Mouse (Mus musculus) left cerebral cortex, postnatal 4 days (tissue): Measurements from ENCODE around the gene 2610001J05Rik. TPM values are rescaled to one million over a fixed set of nuclear protein-coding genes. Genes with fewer than 3 reads are reported as not detected.
A peak's percentile ranks its signal among the peaks of the same experiment; 100 is the strongest.

Source experiments
- DNase-seq: peaks from one replicate; pipeline ENCODE4 v3.0.0-alpha.2; 2022
- intact Hi-C: fragments of 180-260 bp; cut with DNase I; formaldehyde crosslinking; loops from one replicate; pipeline ENCODE4 v1.15.1; 2025
- total RNA-seq, 2 experiments: library from RNA; stranded (reverse); gene quantifications; 2 replicates each; pipeline ENCODE4 v1.2.3; 2021

Gene 2610001J05Rik
- total RNA-seq, 2 experiments from 2014 or later, result 56.7 to 62.7 TPM

DNA sequence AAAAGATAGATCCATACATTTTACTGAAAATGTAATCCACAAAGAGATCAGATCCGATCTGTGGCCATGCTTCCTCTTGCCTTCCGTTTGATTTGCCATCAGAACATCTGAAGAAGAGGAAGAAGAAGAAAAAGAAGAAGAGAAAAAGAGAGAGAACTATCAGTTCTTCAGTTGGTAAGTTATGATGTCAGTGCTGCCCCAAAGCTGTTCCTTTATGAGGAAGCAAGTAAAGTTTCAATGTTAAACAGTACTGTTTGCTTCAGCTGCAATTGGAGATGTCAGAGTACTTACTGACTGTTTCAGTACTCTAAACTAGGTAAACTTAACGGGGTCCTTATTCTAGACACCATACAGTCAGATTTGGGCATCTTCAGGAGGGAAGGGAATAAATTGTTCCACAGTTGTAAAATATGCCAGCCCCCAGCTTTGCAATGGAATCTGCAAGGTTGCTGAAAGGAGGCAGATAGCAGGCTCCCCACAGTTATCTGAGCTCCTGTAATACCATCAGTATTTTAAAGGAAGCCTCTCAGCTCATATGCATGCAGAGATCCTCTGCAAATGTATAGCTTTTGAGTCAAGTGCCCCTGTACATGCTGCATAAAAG, 34.2 kb downstream of the 2610001J05Rik start:
- intact Hi-C loops, result loop anchor here (10.0 kb wide), 3 partner anchors 162 to 668 kb away; partner anchors contain the start of genes Bmt2 and Tmem168
- no peak for DNase-seq

DNA sequence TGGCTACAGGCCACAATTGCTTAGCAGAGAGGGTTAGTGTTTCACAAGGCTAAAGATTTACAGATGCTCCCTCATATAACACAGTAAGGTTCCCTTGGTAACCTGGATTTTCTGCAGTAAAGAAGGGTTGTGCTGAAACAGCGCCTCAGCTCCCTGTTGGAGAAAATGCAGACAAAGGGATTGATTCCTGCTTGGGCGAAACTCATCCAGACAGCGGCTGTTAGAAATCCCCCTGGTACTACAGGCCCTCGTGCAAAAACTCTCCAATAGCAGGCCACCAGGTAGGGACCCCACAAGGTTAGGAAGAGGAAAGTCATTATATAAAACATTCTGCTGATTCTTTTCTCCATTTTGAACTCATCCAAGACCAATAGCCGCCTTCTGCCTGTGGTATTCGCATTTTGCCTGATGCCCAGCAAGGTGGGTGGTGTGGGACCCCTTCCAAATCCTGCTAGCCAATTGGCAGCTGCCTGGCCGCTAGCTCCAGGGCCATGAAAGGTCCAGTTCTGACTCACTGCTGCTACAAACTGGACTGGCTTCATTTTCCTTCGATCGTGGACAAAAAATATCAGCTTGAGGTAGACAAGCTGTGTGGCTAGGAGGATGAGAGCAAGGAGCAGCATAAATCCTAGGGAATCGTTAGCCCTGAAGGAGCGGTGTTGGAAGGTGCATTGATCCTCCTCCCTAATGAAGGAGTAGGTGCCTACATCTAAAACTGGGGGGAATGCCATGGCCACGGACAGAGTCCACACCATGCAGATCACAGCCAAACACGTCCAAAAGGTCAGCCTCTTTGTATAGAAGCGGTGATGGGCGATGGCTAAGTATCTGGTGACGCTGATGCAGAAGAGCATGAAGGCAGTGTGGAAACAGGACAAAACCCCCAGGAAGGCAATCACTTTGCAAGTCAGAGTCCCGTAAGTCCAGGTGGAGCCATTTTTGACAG, 35.3 kb downstream of the 2610001J05Rik start:
- intact Hi-C loops, result loop anchor here (10.0 kb wide), 3 partner anchors 161 to 669 kb away; partner anchors contain the start of genes Bmt2 and Tmem168
- DNase-seq, result peak; percentile 92

DNA sequence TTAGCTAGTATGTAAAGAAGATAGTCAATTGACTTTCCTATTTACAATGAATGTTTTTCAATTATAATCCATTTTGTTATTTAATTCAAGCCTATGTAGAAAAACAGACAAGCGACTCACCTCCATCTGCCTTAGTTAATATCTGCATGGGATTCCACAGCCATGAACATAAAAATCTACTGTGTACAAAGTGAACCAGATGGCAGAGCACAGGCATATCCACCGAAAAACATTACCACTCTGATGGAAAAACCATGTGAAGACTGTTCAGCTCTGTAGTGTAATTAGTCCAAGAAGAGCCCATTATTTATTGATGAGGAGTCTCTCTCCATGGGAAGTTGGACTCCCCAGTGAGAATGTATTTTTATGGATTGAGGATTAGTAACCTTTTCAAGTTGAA, 38.5 kb downstream of the 2610001J05Rik start:
- no peak for DNase-seq
- intact Hi-C loops, result loop anchor here (10.0 kb wide), 3 partner anchors 158 to 672 kb away; partner anchors contain the start of genes Bmt2 and Tmem168

DNA sequence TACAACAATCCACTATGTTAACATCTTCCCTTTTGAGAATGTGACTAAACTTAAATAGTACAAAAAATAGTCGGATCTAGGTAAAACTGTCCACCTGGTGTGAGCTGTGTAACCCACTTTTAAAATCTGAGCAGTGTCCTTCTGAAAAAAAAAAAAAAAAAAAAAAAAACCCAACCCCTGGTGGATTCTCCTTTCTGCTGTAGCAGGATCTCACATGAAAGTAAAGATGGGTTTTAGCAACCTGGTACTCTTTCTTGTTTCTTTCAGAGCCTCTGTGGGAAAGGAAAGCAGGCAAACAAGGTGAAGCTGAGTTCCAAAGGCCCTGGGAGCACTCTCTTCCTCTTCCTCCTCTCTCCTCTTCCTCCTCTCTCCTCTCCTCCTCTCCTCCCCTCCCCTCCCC, 42.4 kb downstream of the 2610001J05Rik start:
- intact Hi-C loops, result no loop called here
- no peak for DNase-seq

Other genes starting within 250 kb of the 2610001J05Rik start
- 10 to 100 TPM; 25.1 to 27.7 TPM for gene Bmt2, start 193.6 kb downstream of the 2610001J05Rik start, total RNA-seq
- gene Gpr85, start 31.6 kb downstream of the 2610001J05Rik start, total RNA-seq, result 100 to 1,000 TPM; 122 to 129 TPM